Mouse (Mus musculus): ENCODE measurements at regions not wholly inside any gene's neighbourhood (a gene's known extent, or its start where the extent isn't known, plus 50 kb on each side); places are given as distances from the start of the nearest gene placed in this dataset.
"Not testable (repeated sequence)": the region's sequence is repeated elsewhere in the genome, so short reads cannot be mapped to it uniquely, and the experiment has no call there.

DNA sequence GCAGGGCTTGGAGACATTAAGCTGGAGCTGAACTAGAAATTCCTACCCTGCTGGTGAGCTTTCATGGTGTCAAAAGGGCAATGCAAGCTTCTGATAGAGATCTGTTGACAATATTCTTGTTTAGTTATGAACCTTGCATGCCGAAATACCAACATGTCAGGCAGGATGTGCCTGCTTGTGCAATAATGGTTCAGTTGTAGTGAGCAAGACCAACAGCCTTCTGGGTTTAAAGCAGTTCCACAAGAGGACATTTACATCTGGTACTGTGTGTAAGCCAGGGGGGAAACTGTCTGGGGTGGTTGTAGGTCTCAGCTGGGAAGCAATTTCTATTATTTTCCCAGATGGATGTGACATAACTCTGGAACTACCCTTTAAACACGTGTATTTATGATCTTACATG lies 987.6 kb upstream of the Gm38303 start:
- DNase-seq, result no peak

DNA sequence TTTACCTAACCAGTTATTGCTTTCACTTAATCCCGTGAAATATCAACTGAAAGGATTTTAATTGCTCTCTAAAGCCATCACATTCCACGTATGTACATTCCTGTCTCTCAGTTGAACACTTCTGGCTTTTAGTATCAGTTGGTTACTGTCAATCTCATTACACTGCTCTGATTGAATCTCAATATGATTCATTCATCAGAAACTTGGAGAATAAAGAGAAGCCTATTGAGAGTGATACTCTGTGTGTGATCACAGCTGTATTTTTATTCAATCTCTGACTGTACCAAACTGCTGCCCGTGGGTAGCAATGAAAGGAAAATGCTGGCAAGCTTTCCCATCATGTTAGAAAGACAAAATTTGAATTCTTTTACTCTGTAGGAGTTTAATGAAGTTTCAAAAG lies 957.5 kb upstream of the Gm38303 start:
- no peak for DNase-seq

GRCm38 (mm10) chr3:11261052-11261451 lies 925.6 kb upstream of the Gm38303 start:
- no peak for DNase-seq

- no peak for DNase-seq
Observed at GRCm38 (mm10) chr3:11213996-11214395, 878.5 kb upstream of the Gm38303 start.

- not testable (repeated sequence) for DNase-seq
Observed at GRCm38 (mm10) chr3:11212921-11213648, 877.6 kb upstream of the Gm38303 start.

DNA sequence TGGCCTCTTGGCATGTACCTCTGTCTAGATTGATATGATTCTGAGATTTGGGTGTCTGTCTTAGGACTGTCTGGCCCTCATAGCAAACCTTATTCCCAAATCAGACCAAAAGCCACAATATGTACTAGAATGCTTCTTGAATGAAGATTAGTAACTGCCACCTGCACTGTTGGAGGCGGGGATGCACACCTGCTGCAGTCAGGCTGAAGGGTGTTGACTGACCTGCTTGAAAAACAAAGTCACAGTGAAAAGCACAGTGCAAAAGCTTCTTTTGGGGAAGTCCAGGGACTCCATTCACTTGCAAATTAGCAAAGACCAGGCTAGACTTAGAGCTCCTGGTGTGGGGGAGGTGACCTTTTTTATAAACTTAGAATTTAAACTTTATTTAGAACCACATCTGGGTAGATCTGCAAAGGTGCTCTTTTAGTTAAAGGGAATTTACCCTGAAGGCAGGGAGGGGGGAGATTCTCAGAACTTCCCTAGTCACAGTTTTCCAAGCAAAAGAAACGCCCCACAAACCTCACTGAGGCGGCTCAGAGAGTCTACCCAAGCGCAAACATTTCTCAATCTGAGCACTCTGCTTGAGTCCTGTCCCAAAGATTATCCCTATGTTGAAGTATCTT lies 876.9 kb upstream of the Gm38303 start:
- not testable (repeated sequence) for DNase-seq

DNA sequence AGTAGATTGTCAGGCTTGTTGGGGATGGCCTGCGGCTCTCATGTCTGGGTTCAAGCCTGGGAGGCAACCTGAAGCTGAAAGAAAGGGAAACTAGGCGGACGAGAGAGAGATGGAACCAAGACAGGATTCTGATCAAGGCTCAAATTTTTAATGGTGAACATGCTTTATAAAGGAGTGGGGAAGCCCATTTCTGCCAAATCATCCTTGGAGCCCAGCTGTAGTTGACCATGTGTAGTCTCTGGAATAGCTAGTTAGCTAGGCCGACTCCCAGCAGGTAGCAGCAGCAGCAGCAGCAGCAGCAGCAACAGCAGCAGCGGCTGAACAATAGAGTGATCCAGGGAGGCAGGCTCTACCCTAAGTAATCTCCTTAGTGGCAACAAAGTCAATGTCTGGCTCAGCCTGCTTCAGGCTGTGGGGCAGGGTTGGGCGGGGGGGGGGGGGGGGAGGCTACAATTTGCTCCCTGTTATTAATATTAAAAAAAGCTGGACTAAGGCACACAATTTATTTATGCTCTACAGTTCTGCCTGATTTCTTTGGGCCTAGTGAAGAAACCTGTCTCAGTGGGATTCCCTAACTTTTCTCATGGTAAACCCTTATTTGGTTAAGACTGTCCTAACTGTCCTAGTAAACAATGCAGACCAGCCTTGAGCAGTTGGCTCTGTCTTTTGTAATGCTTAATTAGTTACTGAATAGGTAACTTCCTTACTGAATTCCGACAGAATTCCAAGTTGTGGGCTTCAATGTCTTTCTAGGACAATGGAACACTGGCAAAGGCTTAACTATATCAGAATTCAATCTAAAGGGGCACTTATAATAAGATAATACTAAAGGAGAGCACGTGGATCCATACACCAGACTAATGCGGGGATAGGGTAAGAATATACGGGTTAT lies 875.7 kb upstream of the Gm38303 start:
- not testable (repeated sequence) for DNase-seq

- DNase-seq, result peak; percentile 38
Observed at GRCm38 (mm10) chr3:11174002-11174401, 838.5 kb upstream of the Gm38303 start.

- DNase-seq, result no peak
Observed at GRCm38 (mm10) chr3:11155350-11155749, 819.9 kb upstream of the Gm38303 start.

Data from adrenal gland, postnatal 14 days (tissue).